ENCODE assay signal across 11 mouse cellular contexts in the genomic region with DNA sequence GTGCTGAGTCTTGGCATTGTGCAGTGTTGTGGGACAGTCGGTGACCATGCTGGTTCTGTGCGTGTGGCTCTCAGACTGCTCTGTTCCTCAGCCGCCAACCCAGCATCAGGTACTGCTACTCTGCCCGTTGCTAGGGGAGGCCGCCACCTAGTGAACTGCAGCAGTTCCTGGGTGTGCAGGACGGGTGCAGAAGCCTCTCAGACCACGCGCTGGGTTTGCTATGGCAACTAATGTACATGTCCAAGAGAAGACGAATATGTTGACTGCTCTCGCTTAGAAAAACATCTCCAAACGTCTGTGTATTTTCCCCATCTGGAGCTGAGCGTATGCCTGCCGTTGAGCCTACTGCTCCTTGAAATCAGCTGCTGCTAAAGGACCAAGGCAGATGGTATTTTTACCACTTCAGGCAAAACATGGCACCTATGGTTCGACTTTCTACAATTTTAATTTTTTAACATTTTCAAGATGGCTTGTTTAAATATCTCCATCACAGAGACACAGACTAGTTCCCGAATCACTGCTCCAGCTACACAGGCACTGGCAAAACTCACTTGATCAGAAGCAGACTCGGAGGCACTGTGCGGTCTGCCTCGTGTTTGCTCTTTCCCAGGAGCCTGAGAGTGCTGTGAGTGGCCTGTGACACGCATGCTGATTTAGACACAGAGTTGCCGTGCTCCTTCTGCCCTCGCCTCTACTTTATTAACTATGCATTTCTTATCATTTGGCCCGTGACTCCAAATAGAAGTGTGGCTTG. TPM values are rescaled to one million over a fixed set of nuclear protein-coding genes. Genes with fewer than 3 reads are reported as not detected.
DNase-seq lines count a peak whose midpoint lies in the region; ATAC-seq and TF ChIP-seq lines count a peak whose summit lies in the region.
"Had no signal": no experiment of that assay in that cellular context is flagged by ENCODE, and none has a peak within 500 bp of the region (broad histone marks: within the 10 kb centered on the region; RNA-seq: fewer than 3 reads in every experiment).

No protein-coding gene starts in this region.

- peak; percentile 23 for DNase-seq in lung, embryonic 14.5 days
- DNase-seq in lung, postnatal 36 days = no peak
- DNase-seq in frontal cortex, postnatal 14 days (ENCODE audit: low spot score in 2 of 2) = peak; percentile 10 to 22
- peak; percentile 27 to 34 for DNase-seq in left cerebral cortex, postnatal 10 days (ENCODE audit: extremely low spot score in 1 of 2, low spot score in 2 of 2)
- no peak for DNase-seq in stomach, postnatal 0 days (ENCODE audit: low spot score)
- no peak for DNase-seq in heart, postnatal 14 days
- no peak for DNase-seq in adrenal gland, postnatal 14 days
- DNase-seq in thymus, postnatal 0 days (ENCODE audit: low spot score) = no peak
- DNase-seq: cerebellum, adult 9-10 months had no signal

- H3K9ac ChIP-seq in lung, embryonic 14.5 days = no peak overlapping the region
- no peak overlapping the region for H3K9ac ChIP-seq in stomach, postnatal 0 days (ENCODE audit: low read length)
- H3K9ac ChIP-seq: liver, embryonic 15.5 days had no signal

- no peak for ATAC-seq in lung, embryonic 14.5 days (ENCODE audit: insufficient read depth)
- 0 out of 2 replicates have a peak, but pooled peaks have one; percentile 26 for ATAC-seq in stomach, postnatal 0 days (ENCODE audit: low FRiP score, low TSS enrichment)

- H3K4me2 ChIP-seq in lung, embryonic 14.5 days = no peak overlapping the region
- no peak overlapping the region for H3K4me2 ChIP-seq in stomach, postnatal 0 days (replicated peaks; ENCODE audit: low read depth)
- H3K4me2 ChIP-seq: liver, embryonic 15.5 days had no signal

- no peaks in the 10 kb centered on the region for H3K27me3 ChIP-seq in lung, embryonic 14.5 days (ENCODE audit: insufficient read depth, low read length)
- H3K27me3 ChIP-seq in stomach, postnatal 0 days (ENCODE audit: control insufficient read depth, insufficient read depth, low read length) = no peaks in the 10 kb centered on the region
- H3K27me3 ChIP-seq: liver, embryonic 15.5 days had no signal

- no peak overlapping the region for H3K4me3 ChIP-seq in lung, embryonic 14.5 days (ENCODE audit: low read depth, low read length)
- no peak overlapping the region for H3K4me3 ChIP-seq in stomach, postnatal 0 days (ENCODE audit: low read depth, low read length)
- H3K4me3 ChIP-seq: liver, embryonic 15.5 days had no signal

- no peak for TF ChIP-seq EP300 in stomach, postnatal 0 days (optimal IDR thresholded peaks at IDR 0.05)

- no peaks in the 10 kb centered on the region for H3K9me3 ChIP-seq in lung, embryonic 14.5 days (ENCODE audit: low read depth, low read length)
- no peaks in the 10 kb centered on the region for H3K9me3 ChIP-seq in stomach, postnatal 0 days (ENCODE audit: control insufficient read depth, low read length)
- H3K9me3 ChIP-seq: G1E; liver, embryonic 15.5 days had no signal

- H3K4me1 ChIP-seq in lung, embryonic 14.5 days (ENCODE audit: insufficient read depth) = no peaks in the 10 kb centered on the region
- H3K4me1 ChIP-seq in stomach, postnatal 0 days (replicated peaks; ENCODE audit: control insufficient read depth, insufficient read depth) = no peaks in the 10 kb centered on the region
- H3K4me1 ChIP-seq: liver, embryonic 15.5 days had no signal

- intact Hi-C loops in left cerebral cortex, postnatal 10 days (cut with DNase I) = loop anchor here (2.0 kb wide), 1 partner anchor 58 kb away; a partner anchor contains a TSS
- intact Hi-C loops in heart, postnatal 14 days (cut with DNase I) = no loop called here

- peak; percentile 31; the same call in 1 of the 2 replicates for TF ChIP-seq CTCF in lung, embryonic 14.5 days (IDR thresholded peaks at IDR 0.05; ENCODE audit: low read depth)
- TF ChIP-seq CTCF in stomach, postnatal 0 days (IDR thresholded peaks at IDR 0.05; ENCODE audit: low read depth) = peak; percentile 55

- no peak overlapping the region for H3K27ac ChIP-seq in lung, embryonic 14.5 days (ENCODE audit: low read depth)
- no peak overlapping the region for H3K27ac ChIP-seq in stomach, postnatal 0 days (replicated peaks)
- H3K27ac ChIP-seq: liver, embryonic 15.5 days had no signal

- no peaks in the 10 kb centered on the region for H3K36me3 ChIP-seq in lung, embryonic 14.5 days (ENCODE audit: insufficient read depth)
- no peaks in the 10 kb centered on the region for H3K36me3 ChIP-seq in stomach, postnatal 0 days (ENCODE audit: control insufficient read depth, insufficient read depth, low read length)
- H3K36me3 ChIP-seq: liver, embryonic 15.5 days had no signal

- WGBS in lung, embryonic 14.5 days = 46% methylated on average over 22 of the region's 22 CpGs
- 51% methylated on average over 22 of the region's 22 CpGs for WGBS in stomach, postnatal 0 days

RNA-seq across cellular contexts. Expression of a gene that starts 57.8 kb away (rescaled TPM):
- 7.9 and 8.4 TPM in 2 replicates for polyA plus RNA-seq in lung, embryonic 14.5 days (2014; fragmentation: Nextera tagmentation; extraction: Ambion mirVana)
- 1 to 10 TPM; 5.6 to 7.4 TPM for total RNA-seq in left cerebral cortex, postnatal 10 days (2021)
- 0.61 and 0.97 TPM in 2 replicates for polyA plus RNA-seq in stomach, postnatal 0 days (2015; fragmentation: Nextera tagmentation; extraction: Ambion mirVana)
- total RNA-seq in heart, postnatal 14 days (2021) = 1 to 10 TPM; 5.8 to 6.1 TPM
- 7.0 and 7.2 TPM in 2 replicates for total RNA-seq in adrenal gland, postnatal 14 days (2021)
- polyA plus RNA-seq in thymus, postnatal 0 days (2015; fragmentation: Nextera tagmentation; extraction: Ambion mirVana) = 0.90 and 1.2 TPM in 2 replicates

Comparison
In these comparisons a context has a peak if more than half of its experiments do, and no peak if none do; other contexts are left out.
1. DNase-seq: peak in lung, embryonic 14.5 days (single experiment), frontal cortex, postnatal 14 days (2 of 2) and left cerebral cortex, postnatal 10 days (2 of 2); none in lung, postnatal 36 days (single experiment), stomach, postnatal 0 days (single experiment), heart, postnatal 14 days (0 of 2), adrenal gland, postnatal 14 days (single experiment) and thymus, postnatal 0 days (single experiment).